Mouse (Mus musculus) CH12.LX (cell line): ENCODE results near the gene Sh3rf3.

Experiments used
- BHLHE40 ChIP-seq: IDR thresholded peaks from 2 replicates; pipeline ENCODE4 v1.6.1; 2011; ENCODE audit warnings: mild to moderate bottlenecking, low read depth, low read length, improper control_type of control experiment
- CTCF ChIP-seq, 2 experiments: IDR thresholded peaks in 1 of 2; conservative IDR thresholded peaks in 1 of 2; 2 replicates each; pipeline ENCODE4 v1.5.1; 2011 to 2012; ENCODE audit warnings: low read depth in 2 of 2, low read length in 2 of 2, improper control_type of control experiment in 1 of 2, inconsistent platforms in 1 of 2, mild to moderate bottlenecking in 1 of 2, moderate library complexity in 1 of 2
- E2F4 ChIP-seq: IDR thresholded peaks from 2 replicates; pipeline ENCODE4 v1.6.1; 2011; ENCODE audit warnings: low read depth, low read length, improper control_type of control experiment; ENCODE audit not compliant: insufficient replicate concordance
- ZMIZ1 ChIP-seq: IDR thresholded peaks from 2 replicates; pipeline ENCODE4 v1.6.1; 2012; ENCODE audit warnings: low read depth, mild to moderate bottlenecking, inconsistent platforms, low read length, improper control_type of control experiment

GRCm38 (mm10) chr10:58813801-58814191 lies 637 bp downstream of the Sh3rf3 start:
- TF ChIP-seq CTCF (conservative IDR thresholded peaks at IDR 0.05 in 1 of 2, IDR thresholded peaks at IDR 0.05 in 1 of 2; ENCODE audit: low read depth in 2 of 2, low read length in 2 of 2) (no peak), BHLHE40 (no peak), E2F4 (no peak), ZMIZ1 (no peak)
